Mouse (Mus musculus): ENCODE results near the gene Slc48a1.

Gene Slc48a1

GRCm38 (mm10) chr15:97752491-97752890 lies 25.8 kb upstream of the Slc48a1 start:
- in situ Hi-C loops (cut with MboI, MseI): no loop called here

GRCm38 (mm10) chr15:97754476-97754875 lies 23.8 kb upstream of the Slc48a1 start:
- in situ Hi-C loops (cut with MboI, MseI): no loop called here

DNA sequence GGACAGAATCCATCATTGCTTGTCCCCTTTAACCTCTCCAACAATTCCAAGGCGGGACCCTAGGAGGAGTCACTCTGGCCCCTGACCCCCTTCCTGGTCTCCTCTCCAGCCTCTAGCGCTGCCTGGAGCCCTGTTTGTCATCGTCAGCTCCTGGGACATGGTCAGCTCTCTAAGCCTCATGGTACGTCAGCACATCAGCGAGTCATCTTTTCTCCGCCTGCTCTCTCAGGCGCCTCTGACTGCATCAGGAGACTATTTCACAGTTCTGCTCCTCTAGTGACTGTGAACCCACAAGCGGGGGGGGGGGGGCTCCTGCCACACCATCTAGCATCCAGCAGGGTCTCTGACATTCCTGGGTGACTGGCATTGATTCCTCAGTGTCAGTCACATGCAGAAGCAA lies 23.0 kb upstream of the Slc48a1 start:
- in situ Hi-C loops (cut with MboI, MseI): no loop called here

DNA sequence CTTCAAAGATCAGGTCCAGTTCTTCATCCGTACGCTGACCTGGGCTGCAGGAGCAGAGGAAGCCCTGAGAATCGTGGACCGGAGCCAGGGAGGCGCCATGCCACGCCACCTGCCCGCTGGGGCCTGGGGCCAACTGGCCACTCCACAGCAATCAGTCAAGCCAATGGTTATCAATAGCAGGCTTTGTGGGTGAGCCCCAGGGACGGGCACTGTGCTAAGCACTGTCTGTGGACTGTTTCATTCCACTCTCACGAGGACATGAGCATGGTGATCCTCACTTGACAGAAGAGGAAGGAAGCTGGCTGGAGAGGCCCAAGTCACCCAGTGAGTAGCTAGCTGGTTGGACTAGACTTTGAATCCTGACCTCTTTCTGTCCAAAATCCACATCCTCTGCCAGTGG lies 18.3 kb upstream of the Slc48a1 start:
- in situ Hi-C loops (cut with MboI, MseI): loop anchor here in 1 of 2 experiments (10.0 kb wide), 1 partner anchor 45 kb away; no protein-coding TSS in a partner anchor

DNA sequence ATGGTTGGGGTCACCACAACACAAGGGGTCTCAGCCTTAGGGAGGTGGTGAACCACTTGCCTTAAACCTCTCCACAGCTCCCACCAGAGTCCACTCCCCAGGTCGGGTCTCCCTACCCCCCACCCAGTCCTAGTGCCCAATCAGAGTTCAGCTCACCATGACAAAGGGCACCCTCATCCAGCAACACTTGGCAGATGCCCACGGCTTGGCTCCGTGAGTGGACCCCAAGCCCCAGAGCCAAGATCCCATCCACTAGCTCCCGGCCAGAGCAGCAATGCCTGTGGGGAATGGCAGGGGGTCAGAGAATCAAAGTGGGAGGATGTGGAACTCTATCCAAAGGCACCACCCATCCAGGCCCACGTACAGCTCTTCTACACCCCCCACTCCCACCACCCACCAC lies 17.4 kb upstream of the Slc48a1 start:
- in situ Hi-C loops (cut with MboI, MseI): loop anchor here in 1 of 2 experiments (10.0 kb wide), 1 partner anchor 46 kb away; no protein-coding TSS in a partner anchor

DNA sequence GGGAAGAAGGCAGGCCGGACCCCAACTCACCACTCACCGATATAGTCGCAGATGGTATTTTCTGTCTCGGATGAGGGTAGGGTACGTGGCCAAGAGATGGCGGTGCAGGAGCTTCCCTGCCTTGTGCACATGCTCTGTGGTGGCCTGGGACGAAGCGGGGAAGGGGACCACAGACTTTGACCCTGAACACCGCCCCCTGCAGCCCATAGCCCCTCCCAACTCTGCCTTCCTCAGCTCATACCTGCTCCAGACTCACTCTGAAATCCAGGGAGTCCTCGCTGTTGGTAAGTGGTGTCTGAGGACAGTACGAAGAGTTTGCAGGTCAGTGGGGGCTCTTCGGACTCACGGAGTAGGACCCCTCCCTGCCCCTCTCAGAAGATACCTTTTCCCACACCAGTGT lies 16.9 kb upstream of the Slc48a1 start:
- in situ Hi-C loops (cut with MboI, MseI): loop anchor here in 1 of 2 experiments (10.0 kb wide), 1 partner anchor 47 kb away; no protein-coding TSS in a partner anchor

- in situ Hi-C loops (cut with MboI, MseI): loop anchor here in 1 of 2 experiments (10.0 kb wide), 1 partner anchor 48 kb away; no protein-coding TSS in a partner anchor
Measured at GRCm38 (mm10) chr15:97762733-97763132, 15.6 kb upstream of the Slc48a1 start.

DNA sequence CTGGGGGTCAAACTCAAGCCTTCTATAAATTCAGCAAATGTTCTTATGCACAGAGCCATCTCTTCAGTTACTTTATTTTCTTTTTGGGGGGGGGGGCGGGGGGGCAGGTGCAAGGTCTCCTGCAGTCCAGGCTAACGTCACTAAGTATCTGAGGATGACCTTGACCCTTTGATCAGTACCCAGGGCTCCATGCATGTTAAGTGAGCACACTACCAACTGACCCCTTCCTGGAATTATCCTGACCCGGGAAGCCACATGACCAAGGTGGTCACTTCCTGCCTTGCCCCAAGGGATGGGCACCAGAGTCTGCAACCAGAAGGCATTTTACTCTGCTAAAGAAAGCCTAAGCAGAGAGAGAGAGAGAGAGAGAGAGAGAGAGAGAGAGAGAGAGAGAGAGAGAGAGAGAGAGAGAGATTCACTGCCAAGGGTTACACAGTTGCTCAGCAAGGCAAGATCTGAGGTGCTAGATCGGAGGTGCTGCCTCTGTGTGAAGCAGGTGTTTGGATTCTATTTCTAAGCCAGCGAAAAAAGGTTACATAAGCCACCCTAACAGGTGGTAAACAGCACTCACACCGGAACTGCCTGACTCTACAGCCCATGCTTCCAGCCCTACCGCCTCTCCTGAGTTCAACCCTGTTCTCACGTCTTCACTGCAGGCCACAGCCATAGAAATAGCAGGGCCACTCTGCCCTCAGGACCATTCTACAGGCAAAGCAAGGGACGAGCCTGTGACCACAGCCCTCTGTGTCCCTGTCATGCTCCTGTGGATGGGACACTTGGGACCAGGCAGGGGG lies 14.9 kb upstream of the Slc48a1 start:
- in situ Hi-C loops (cut with MboI, MseI): loop anchor here in 1 of 2 experiments (10.0 kb wide), 1 partner anchor 49 kb away; no protein-coding TSS in a partner anchor

GRCm38 (mm10) chr15:97764532-97764931 lies 13.8 kb upstream of the Slc48a1 start:
- in situ Hi-C loops (cut with MboI, MseI): loop anchor here in 1 of 2 experiments (10.0 kb wide), 1 partner anchor 50 kb away; no protein-coding TSS in a partner anchor

GRCm38 (mm10) chr15:97765090-97765794 lies 13.1 kb upstream of the Slc48a1 start:
- in situ Hi-C loops (cut with MboI, MseI): loop anchor here in 1 of 2 experiments (10.0 kb wide), 1 partner anchor 50 kb away; no protein-coding TSS in a partner anchor

DNA sequence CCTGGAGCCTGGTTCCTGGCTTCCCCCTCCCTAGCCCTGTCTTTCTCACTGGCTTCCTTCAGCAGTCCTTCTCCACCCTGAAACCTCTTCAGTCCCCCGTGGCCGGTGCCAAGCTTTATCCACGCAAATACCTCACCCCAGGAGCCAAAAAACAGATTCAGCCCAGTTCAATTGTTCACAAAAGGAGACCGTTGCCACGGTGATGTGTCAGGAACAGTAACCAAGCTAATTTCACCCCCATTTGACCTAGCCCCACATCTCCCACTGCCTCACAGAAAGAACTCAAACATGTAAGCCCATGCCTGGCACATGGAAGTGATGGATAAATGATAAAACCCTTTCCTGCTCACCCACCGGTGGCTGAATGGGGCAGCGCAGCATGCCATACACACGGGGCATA lies 12.1 kb upstream of the Slc48a1 start:
- in situ Hi-C loops (cut with MboI, MseI): loop anchor here in 1 of 2 experiments (10.0 kb wide), 1 partner anchor 51 kb away; no protein-coding TSS in a partner anchor

GRCm38 (mm10) chr15:97766594-97767279 lies 11.6 kb upstream of the Slc48a1 start:
- in situ Hi-C loops (cut with MboI, MseI): loop anchor here in 1 of 2 experiments (10.0 kb wide), 1 partner anchor 52 kb away; no protein-coding TSS in a partner anchor

- in situ Hi-C loops (cut with MboI, MseI): loop anchor here in 1 of 2 experiments (10.0 kb wide), 1 partner anchor 53 kb away; no protein-coding TSS in a partner anchor
Measured at GRCm38 (mm10) chr15:97767280-97768186, 10.8 kb upstream of the Slc48a1 start, which contains the start of gene Rapgef3. Gene Rapgef3, minus strand, starts transcription at chr15:97767972.

DNA sequence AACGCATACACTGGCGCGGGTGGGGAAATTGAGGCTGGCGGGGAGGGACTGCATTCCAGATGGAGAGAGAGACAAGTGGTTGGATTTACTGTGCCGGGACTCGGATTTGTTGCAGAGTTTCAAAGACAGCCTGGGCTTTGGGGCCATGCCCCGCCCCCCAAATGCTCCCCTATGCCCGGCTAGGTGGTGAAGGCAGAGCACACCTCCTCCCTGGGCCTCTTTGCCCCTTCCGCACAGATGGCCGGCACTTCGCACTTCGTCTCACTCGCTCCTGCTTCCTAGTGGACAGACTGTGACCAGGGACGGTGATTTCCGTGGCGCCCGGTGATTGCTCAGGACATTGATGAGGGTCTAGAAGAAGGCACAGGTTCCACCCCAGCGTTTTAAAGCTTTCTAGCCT lies 10.1 kb upstream of the Slc48a1 start:
- in situ Hi-C loops (cut with MboI, MseI): loop anchor here in 1 of 2 experiments (10.0 kb wide), 1 partner anchor 53 kb away; no protein-coding TSS in a partner anchor

- in situ Hi-C loops (cut with MboI, MseI): no loop called here
Measured at GRCm38 (mm10) chr15:97770280-97770679, 8.0 kb upstream of the Slc48a1 start.

- in situ Hi-C loops (cut with MboI, MseI): no loop called here
Measured at GRCm38 (mm10) chr15:97773108-97773507, 5.2 kb upstream of the Slc48a1 start.

- in situ Hi-C loops (cut with MboI, MseI): no loop called here
Measured at GRCm38 (mm10) chr15:97773961-97774370, 4.4 kb upstream of the Slc48a1 start.

GRCm38 (mm10) chr15:97776514-97776913 lies 1.8 kb upstream of the Slc48a1 start:
- in situ Hi-C loops (cut with MboI, MseI): no loop called here

GRCm38 (mm10) chr15:97776919-97777318 lies 1.4 kb upstream of the Slc48a1 start:
- in situ Hi-C loops (cut with MboI, MseI): no loop called here

- in situ Hi-C loops (cut with MboI, MseI): no loop called here
Measured at GRCm38 (mm10) chr15:97779576-97779975, 1.3 kb downstream of the Slc48a1 start.

All from T-helper 17 cell (primary cell).